ENCODE assay signal across 9 mouse cellular contexts in the genomic region with DNA sequence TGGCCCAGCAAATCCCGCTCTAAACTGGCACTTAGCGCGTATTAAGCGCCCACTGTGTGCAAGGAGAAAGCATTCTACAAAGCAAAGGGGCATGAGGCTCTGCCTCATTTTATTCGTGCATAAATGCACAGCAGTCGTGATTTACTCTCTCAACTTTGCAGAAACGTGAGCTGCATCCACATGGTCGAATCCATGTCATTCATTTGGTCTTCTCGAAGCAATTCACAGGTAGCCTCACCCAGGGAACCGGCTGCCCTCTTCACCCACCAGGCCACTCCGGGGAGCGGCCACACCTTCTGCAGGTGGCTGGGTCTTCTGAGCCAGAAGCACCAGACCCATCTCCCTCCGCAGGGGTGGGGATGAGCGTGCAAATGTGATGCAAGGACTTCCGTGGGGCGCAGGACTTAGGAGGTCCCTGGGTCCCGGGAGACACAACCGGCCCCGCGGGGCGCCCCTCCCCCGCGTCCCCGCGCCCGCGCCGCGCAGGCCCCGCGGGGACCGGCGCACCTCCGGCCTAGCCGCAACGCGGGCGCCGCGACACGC. TPM values are rescaled to one million over a fixed set of nuclear protein-coding genes. Genes with fewer than 3 reads are reported as not detected.
DNase-seq lines count a peak whose midpoint lies in the region; ATAC-seq and TF ChIP-seq lines count a peak whose summit lies in the region.
"Had no signal": no experiment of that assay in that cellular context is flagged by ENCODE, and none has a peak within 500 bp of the region (broad histone marks: within the 10 kb centered on the region; RNA-seq: fewer than 3 reads in every experiment).

No protein-coding gene starts in this region.

- H3K4me3 ChIP-seq in embryonic facial prominence, embryonic 14.5 days (ENCODE audit: low read depth, low read length), result peak overlapping the region; percentile 79
- peak overlapping the region; percentile 92 for H3K4me3 ChIP-seq in hindbrain, postnatal 0 days (ENCODE audit: low read length)
- peak overlapping the region; percentile 75 for H3K4me3 ChIP-seq in liver, embryonic 11.5 days (ENCODE audit: low read depth, low read length)

- H3K9ac ChIP-seq in embryonic facial prominence, embryonic 14.5 days (ENCODE audit: low read depth, low read length), result peak overlapping the region; percentile 76
- peak overlapping the region; percentile 86 for H3K9ac ChIP-seq in hindbrain, postnatal 0 days (replicated peaks; ENCODE audit: low read length)
- peak overlapping the region; percentile 62 for H3K9ac ChIP-seq in liver, embryonic 11.5 days (ENCODE audit: low read depth, low read length)

- H3K36me3 ChIP-seq in embryonic facial prominence, embryonic 14.5 days (ENCODE audit: control insufficient read depth, insufficient read depth, low read length), result no peaks in the 10 kb centered on the region
- H3K36me3 ChIP-seq in hindbrain, postnatal 0 days (ENCODE audit: insufficient read depth, low read length), result no peaks in the 10 kb centered on the region
- no peaks in the 10 kb centered on the region for H3K36me3 ChIP-seq in liver, embryonic 11.5 days (ENCODE audit: control insufficient read depth, insufficient read depth, low read length)
- H3K36me3 ChIP-seq: G1E had no signal

- H3K4me1 ChIP-seq in embryonic facial prominence, embryonic 14.5 days (ENCODE audit: control insufficient read depth, insufficient read depth, low read length), result no peaks in the 10 kb centered on the region
- no peaks in the 10 kb centered on the region for H3K4me1 ChIP-seq in hindbrain, postnatal 0 days (ENCODE audit: insufficient read depth, low read length)
- H3K4me1 ChIP-seq in liver, embryonic 11.5 days (replicated peaks; ENCODE audit: control insufficient read depth, insufficient read depth, low read length), result no peaks in the 10 kb centered on the region

- TF ChIP-seq CTCF in hindbrain, postnatal 0 days (IDR thresholded peaks at IDR 0.05; ENCODE audit: low read depth), result no peak

- peak; percentile 25 for ATAC-seq in activated CD4-positive, CD25-positive, alpha-beta regulatory T cell, adult 4 months
- ATAC-seq in embryonic facial prominence, embryonic 14.5 days (ENCODE audit: low read depth), result peak; percentile 21
- peak; percentile 30 for ATAC-seq in hindbrain, postnatal 0 days
- no peak for ATAC-seq in liver, embryonic 11.5 days (replicated peaks; ENCODE audit: low FRiP score)

- peak; percentile 10 for DNase-seq in gastrocnemius, postnatal 25 days
- no peak for DNase-seq in gastrocnemius, adult 8-10 months (ENCODE audit: low spot score in 2 of 2)
- no peak for DNase-seq in embryonic facial prominence, embryonic 14.5 days (ENCODE audit: low spot score)
- DNase-seq in hindbrain, postnatal 0 days (ENCODE audit: low spot score), result peak; percentile 12
- peak; percentile 39 for DNase-seq in liver, embryonic 11.5 days (ENCODE audit: low spot score)
- peak; percentile 40 for DNase-seq in neural tube, embryonic 10.5 days (ENCODE audit: extremely low spot score, low spot score)
- DNase-seq in thymus, postnatal 4 days, result peak; percentile 38

- H3K27me3 ChIP-seq in embryonic facial prominence, embryonic 14.5 days (replicated peaks; ENCODE audit: control insufficient read depth, insufficient read depth, low read length), result peaks cover 12% of the 10 kb centered on the region; the same call in 1 of the 2 replicates
- no peaks in the 10 kb centered on the region for H3K27me3 ChIP-seq in hindbrain, postnatal 0 days (ENCODE audit: insufficient read depth, low read length)
- H3K27me3 ChIP-seq in liver, embryonic 11.5 days (replicated peaks; ENCODE audit: control insufficient read depth, insufficient read depth, low read length), result peaks cover 38% of the 10 kb centered on the region

- H3K4me2 ChIP-seq in embryonic facial prominence, embryonic 14.5 days (ENCODE audit: low read depth, low read length), result peak overlapping the region; percentile 89
- H3K4me2 ChIP-seq in hindbrain, postnatal 0 days (ENCODE audit: low read depth, low read length), result peak overlapping the region; percentile 78
- peak overlapping the region; percentile 95 for H3K4me2 ChIP-seq in liver, embryonic 11.5 days

- WGBS in embryonic facial prominence, embryonic 14.5 days, result 6% methylated on average over 16 of the region's 41 CpGs
- WGBS in hindbrain, postnatal 0 days, result 4% methylated on average over 32 of the region's 41 CpGs
- 6% methylated on average over 40 of the region's 41 CpGs for WGBS in liver, embryonic 11.5 days

- no peaks in the 10 kb centered on the region for H3K9me3 ChIP-seq in embryonic facial prominence, embryonic 14.5 days (ENCODE audit: control insufficient read depth, low read length)
- H3K9me3 ChIP-seq in hindbrain, postnatal 0 days (ENCODE audit: low read length), result no peaks in the 10 kb centered on the region
- H3K9me3 ChIP-seq in liver, embryonic 11.5 days (ENCODE audit: control insufficient read depth, low read length), result no peaks in the 10 kb centered on the region

- H3K27ac ChIP-seq in embryonic facial prominence, embryonic 14.5 days (replicated peaks; ENCODE audit: low read depth, low read length), result no peak overlapping the region
- peak overlapping the region; percentile 90 for H3K27ac ChIP-seq in hindbrain, postnatal 0 days
- H3K27ac ChIP-seq in liver, embryonic 11.5 days (ENCODE audit: low read depth, low read length), result no peak overlapping the region

RNA-seq across cellular contexts. Expression of gene Jazf1, which starts 0.9 kb away (rescaled TPM):
- total RNA-seq in gastrocnemius, postnatal 25 days (2021), result 1 to 10 TPM in 1 of 2 experiments, under 1 TPM in 1; 0.90 to 1.7 TPM
- total RNA-seq in gastrocnemius, adult 8-10 months (2022), result under 1 TPM; 0.17 to 0.68 (median 0.29) TPM
- polyA plus RNA-seq in activated CD4-positive, CD25-positive, alpha-beta regulatory T cell, adult 4 months (2017; shearing (Covaris generic)), result 1 to 10 TPM; 7.7 to 8.3 TPM
- polyA plus RNA-seq in embryonic facial prominence, embryonic 14.5 days (2014; fragmentation: Nextera tagmentation; extraction: Ambion mirVana), result 17.2 and 20.4 TPM in 2 replicates
- 35.2 and 37.2 TPM in 2 replicates for total RNA-seq in hindbrain, postnatal 0 days (2014; rRNA removed)
- polyA plus RNA-seq in hindbrain, postnatal 0 days (2015; fragmentation: Nextera tagmentation; extraction: Ambion mirVana), result 53.5 and 56.1 TPM in 2 replicates
- 1.7 and 1.9 TPM in 2 replicates for polyA plus RNA-seq in liver, embryonic 11.5 days (2014; fragmentation: Nextera tagmentation; extraction: Ambion mirVana)
- total RNA-seq: G1E had no signal
- polyA plus RNA-seq: G1E had no signal

Comparison
In these comparisons a context has a peak if more than half of its experiments do, and no peak if none do; other contexts are left out.
1. DNase-seq: peak in gastrocnemius, postnatal 25 days (single experiment), hindbrain, postnatal 0 days (single experiment), liver, embryonic 11.5 days (single experiment), neural tube, embryonic 10.5 days (single experiment) and thymus, postnatal 4 days (single experiment); none in gastrocnemius, adult 8-10 months (0 of 2) and embryonic facial prominence, embryonic 14.5 days (single experiment).
2. Peak in every context shown above with its lines, with median percentiles within 50 percentile points of each other: H3K4me2 ChIP-seq, H3K4me3 ChIP-seq and H3K9ac ChIP-seq.